Mouse (Mus musculus): ENCODE results near the gene Tescl. TPM values are rescaled to one million over a fixed set of nuclear protein-coding genes. Genes with fewer than 3 reads are reported as not detected.

Tescl gene
- polyA plus RNA-seq, 1 experiment from 2014 or later, result not detected

- 0 out of 2 replicates have a peak, but pooled peaks cover 4% of the 10 kb centered on the region for H3K4me1 ChIP-seq (replicated peaks; ENCODE audit: control insufficient read depth, insufficient read depth, low read length)
- H3K4me2 ChIP-seq (ENCODE audit: low read depth, low read length), result no peak overlapping the region
- no peak overlapping the region for H3K9ac ChIP-seq (ENCODE audit: low read length)
- 68% methylated on average over 5 of the region's 5 CpGs for WGBS
- H3K9me3 ChIP-seq (ENCODE audit: control insufficient read depth, low read length), result peaks cover 2% of the 10 kb centered on the region; the same call in 1 of the 2 replicates
- H3K27ac ChIP-seq (ENCODE audit: low read length), result no peak overlapping the region
- H3K4me3 ChIP-seq (ENCODE audit: low read length), result no peak overlapping the region
- H3K27me3 ChIP-seq (ENCODE audit: control insufficient read depth, insufficient read depth, low read depth, low read length), result no peaks in the 10 kb centered on the region
- H3K36me3 ChIP-seq (ENCODE audit: control insufficient read depth, insufficient read depth, low read length), result no peaks in the 10 kb centered on the region
- ATAC-seq (ENCODE audit: low read depth), result no peak
Observed at GRCm38 (mm10) chr7:24365258-24366014, 31.7 kb upstream of the Tescl start.

GRCm38 (mm10) chr7:24364827-24365226, 31.1 kb upstream of the Tescl start:
- H3K27ac ChIP-seq (ENCODE audit: low read length), result no peak overlapping the region
- no peak overlapping the region for H3K4me2 ChIP-seq (ENCODE audit: low read depth, low read length)
- peak; percentile 59 for ATAC-seq (ENCODE audit: low read depth)
- no peaks in the 10 kb centered on the region for H3K27me3 ChIP-seq (ENCODE audit: control insufficient read depth, insufficient read depth, low read depth, low read length)
- no peak overlapping the region for H3K9ac ChIP-seq (ENCODE audit: low read length)
- no peak overlapping the region for H3K4me3 ChIP-seq (ENCODE audit: low read length)
- WGBS, result 21% methylated on average over 10 of the region's 10 CpGs
- H3K36me3 ChIP-seq (ENCODE audit: control insufficient read depth, insufficient read depth, low read length), result no peaks in the 10 kb centered on the region
- H3K9me3 ChIP-seq (ENCODE audit: control insufficient read depth, low read length), result peaks cover 2% of the 10 kb centered on the region; the same call in 1 of the 2 replicates
- no peaks in the 10 kb centered on the region for H3K4me1 ChIP-seq (replicated peaks; ENCODE audit: control insufficient read depth, insufficient read depth, low read length)

- no peak for ATAC-seq (ENCODE audit: low read depth)
- no peaks in the 10 kb centered on the region for H3K27me3 ChIP-seq (ENCODE audit: control insufficient read depth, insufficient read depth, low read depth, low read length)
- no peak overlapping the region for H3K4me3 ChIP-seq (ENCODE audit: low read length)
- H3K27ac ChIP-seq (ENCODE audit: low read length), result no peak overlapping the region
- H3K9ac ChIP-seq (ENCODE audit: low read length), result no peak overlapping the region
- no peaks in the 10 kb centered on the region for H3K36me3 ChIP-seq (ENCODE audit: control insufficient read depth, insufficient read depth, low read length)
- no peaks in the 10 kb centered on the region for H3K4me1 ChIP-seq (replicated peaks; ENCODE audit: control insufficient read depth, insufficient read depth, low read length)
- no peak overlapping the region for H3K4me2 ChIP-seq (ENCODE audit: low read depth, low read length)
- WGBS, result 19% methylated on average over 7 of the region's 7 CpGs
- peaks cover 2% of the 10 kb centered on the region; the same call in 1 of the 2 replicates for H3K9me3 ChIP-seq (ENCODE audit: control insufficient read depth, low read length)
Observed at GRCm38 (mm10) chr7:24363228-24363627, 29.5 kb upstream of the Tescl start.

GRCm38 (mm10) chr7:24361001-24361400, 27.3 kb upstream of the Tescl start:
- H3K36me3 ChIP-seq (ENCODE audit: control insufficient read depth, insufficient read depth, low read length), result no peaks in the 10 kb centered on the region
- WGBS, result 60% methylated on average over 4 of the region's 4 CpGs
- H3K4me1 ChIP-seq (replicated peaks; ENCODE audit: control insufficient read depth, insufficient read depth, low read length), result no peaks in the 10 kb centered on the region
- H3K9ac ChIP-seq (ENCODE audit: low read length), result no peak overlapping the region
- ATAC-seq (ENCODE audit: low read depth), result no peak
- H3K4me2 ChIP-seq (ENCODE audit: low read depth, low read length), result no peak overlapping the region
- no peaks in the 10 kb centered on the region for H3K27me3 ChIP-seq (ENCODE audit: control insufficient read depth, insufficient read depth, low read depth, low read length)
- peaks cover 5% of the 10 kb centered on the region; the same call in 1 of the 2 replicates for H3K9me3 ChIP-seq (ENCODE audit: control insufficient read depth, low read length)
- H3K27ac ChIP-seq (ENCODE audit: low read length), result no peak overlapping the region
- H3K4me3 ChIP-seq (ENCODE audit: low read length), result no peak overlapping the region

- Histone ChIP-seq H3K27me3 (ENCODE audit: control insufficient read depth, insufficient read depth, low read depth, low read length) (no peaks in the 10 kb centered on the region), H3K4me3 (ENCODE audit: low read length) (no peak overlapping the region), H3K36me3 (ENCODE audit: control insufficient read depth, insufficient read depth, low read length) (no peaks in the 10 kb centered on the region), H3K9ac (ENCODE audit: low read length) (no peak overlapping the region), H3K9me3 (ENCODE audit: control insufficient read depth, low read length) (peaks cover 5% of the 10 kb centered on the region; the same call in 1 of the 2 replicates), H3K4me2 (ENCODE audit: low read depth, low read length) (no peak overlapping the region), H3K4me1 (replicated peaks; ENCODE audit: control insufficient read depth, insufficient read depth, low read length) (no peaks in the 10 kb centered on the region), H3K27ac (ENCODE audit: low read length) (no peak overlapping the region)
- ATAC-seq (ENCODE audit: low read depth), result 0 out of 2 replicates have a peak, but pooled peaks have one; percentile 15
- 19% methylated on average over 9 of the region's 9 CpGs for WGBS
Observed at GRCm38 (mm10) chr7:24359269-24359668, 25.5 kb upstream of the Tescl start.

- no peak for ATAC-seq (ENCODE audit: low read depth)
- 48% methylated on average over 4 of the region's 4 CpGs for WGBS
Observed at GRCm38 (mm10) chr7:24357899-24358298, 24.2 kb upstream of the Tescl start.

GRCm38 (mm10) chr7:24356081-24356480, 22.3 kb upstream of the Tescl start:
- 76% methylated on average over 10 of the region's 10 CpGs for WGBS

More at GRCm38 (mm10) chr7:24357899-24358298, 24.2 kb upstream of the Tescl start:
- Histone ChIP-seq H3K4me1 (replicated peaks; ENCODE audit: control insufficient read depth, insufficient read depth, low read length) (no peaks in the 10 kb centered on the region), H3K9ac (ENCODE audit: low read length) (no peak overlapping the region), H3K27ac (ENCODE audit: low read length) (no peak overlapping the region), H3K9me3 (ENCODE audit: control insufficient read depth, low read length) (peaks cover 5% of the 10 kb centered on the region; the same call in 1 of the 2 replicates), H3K4me3 (ENCODE audit: low read length) (no peak overlapping the region), H3K27me3 (ENCODE audit: control insufficient read depth, insufficient read depth, low read depth, low read length) (no peaks in the 10 kb centered on the region), H3K4me2 (ENCODE audit: low read depth, low read length) (no peak overlapping the region), H3K36me3 (ENCODE audit: control insufficient read depth, insufficient read depth, low read length) (no peaks in the 10 kb centered on the region)

GRCm38 (mm10) chr7:24355646-24356045, 21.9 kb upstream of the Tescl start:
- Histone ChIP-seq H3K36me3 (ENCODE audit: control insufficient read depth, insufficient read depth, low read length) (no peaks in the 10 kb centered on the region), H3K27ac (ENCODE audit: low read length) (no peak overlapping the region), H3K9ac (ENCODE audit: low read length) (no peak overlapping the region), H3K27me3 (ENCODE audit: control insufficient read depth, insufficient read depth, low read depth, low read length) (no peaks in the 10 kb centered on the region), H3K4me2 (ENCODE audit: low read depth, low read length) (no peak overlapping the region), H3K9me3 (ENCODE audit: control insufficient read depth, low read length) (0 out of 2 replicates have a peak, but pooled peaks cover 2% of the 10 kb centered on the region), H3K4me3 (ENCODE audit: low read length) (no peak overlapping the region), H3K4me1 (replicated peaks; ENCODE audit: control insufficient read depth, insufficient read depth, low read length) (no peaks in the 10 kb centered on the region)
- ATAC-seq (ENCODE audit: low read depth), result no peak
- 82% methylated on average over 6 of the region's 6 CpGs for WGBS

More at GRCm38 (mm10) chr7:24356081-24356480, 22.3 kb upstream of the Tescl start:
- Histone ChIP-seq H3K27me3 (ENCODE audit: control insufficient read depth, insufficient read depth, low read depth, low read length) (no peaks in the 10 kb centered on the region), H3K4me3 (ENCODE audit: low read length) (no peak overlapping the region), H3K36me3 (ENCODE audit: control insufficient read depth, insufficient read depth, low read length) (no peaks in the 10 kb centered on the region), H3K4me2 (ENCODE audit: low read depth, low read length) (no peak overlapping the region), H3K9ac (ENCODE audit: low read length) (no peak overlapping the region), H3K27ac (ENCODE audit: low read length) (no peak overlapping the region), H3K4me1 (replicated peaks; ENCODE audit: control insufficient read depth, insufficient read depth, low read length) (no peaks in the 10 kb centered on the region), H3K9me3 (ENCODE audit: control insufficient read depth, low read length) (peaks cover 5% of the 10 kb centered on the region; the same call in 1 of the 2 replicates)
- ATAC-seq (ENCODE audit: low read depth), result no peak

GRCm38 (mm10) chr7:24348896-24349295, 15.2 kb upstream of the Tescl start, which contains the start of gene Lypd5:
Lypd5 (plus strand) TSS chr7:24349196.
- Histone ChIP-seq H3K36me3 (ENCODE audit: control insufficient read depth, insufficient read depth, low read length) (no peaks in the 10 kb centered on the region), H3K4me2 (ENCODE audit: low read depth, low read length) (no peak within 1 kb of the TSS), H3K9me3 (ENCODE audit: control insufficient read depth, low read length) (no peaks in the 10 kb centered on the region), H3K27me3 (ENCODE audit: control insufficient read depth, insufficient read depth, low read depth, low read length) (no peaks in the 10 kb centered on the region), H3K27ac (ENCODE audit: low read length) (no peak within 1 kb of the TSS), H3K4me3 (ENCODE audit: low read length) (no peak within 1 kb of the TSS), H3K4me1 (replicated peaks; ENCODE audit: control insufficient read depth, insufficient read depth, low read length) (no peaks in the 10 kb centered on the region), H3K9ac (ENCODE audit: low read length) (no peak within 1 kb of the TSS)
- no peak for ATAC-seq (ENCODE audit: low read depth)
- 38% methylated on average over 6 of the region's 6 CpGs for WGBS
